Mouse (Mus musculus) layer of hippocampus, adult 2 months (tissue): Measurements from ENCODE around the gene Gm867. TPM values are rescaled to one million over a fixed set of nuclear protein-coding genes. Genes with fewer than 3 reads are reported as not detected.

Experiments used
- DNase-seq, 2 experiments: peaks; one replicate each; pipeline ENCODE4 v3.0.0; 2022; ENCODE audit warnings: low spot score in 2 of 2
- H3K27ac ChIP-seq: fragments of 200-600 bp; 2 replicates; pipeline ENCODE4 v1.8.1; 2022
- H3K4me3 ChIP-seq: fragments of 200-600 bp; 2 replicates; pipeline ENCODE4 v1.8.1; 2022; ENCODE audit warnings: mild to moderate bottlenecking
- CTCF ChIP-seq: fragments of 200-600 bp; conservative IDR thresholded peaks from 2 replicates; pipeline ENCODE4 v1.8.1; 2022; ENCODE audit warnings: antibody characterized with exemption, mild to moderate bottlenecking, moderate library complexity
- long read RNA-seq, 2 experiments: library from polyadenylated mRNA; stranded (forward); transcript quantifications; one replicate each; pipeline ENCODE4 v2.0.0; 2021; ENCODE audit warnings: borderline mapping rate in 2 of 2
- total RNA-seq, 2 experiments: library from RNA; stranded (reverse); gene quantifications; 2 replicates each; pipeline ENCODE4 v1.2.3; 2021

Gene Gm867
- total RNA-seq: under 1 TPM in 1 of 2 experiments, not detected in 1; 0.56 TPM
- long read RNA-seq, experiment 1: 0 reads
- long read RNA-seq, experiment 2: 0 reads

GRCm38 (mm10) chr10:75940520-75940919 lies at the start of gene Gm867:
Gene Gm867 (minus strand): TSS chr10:75940672.
- Histone ChIP-seq H3K27ac (no peak within 1 kb of the TSS), H3K4me3 (no peak within 1 kb of the TSS)
- no peak for DNase-seq
- no peak for TF ChIP-seq CTCF

DNA sequence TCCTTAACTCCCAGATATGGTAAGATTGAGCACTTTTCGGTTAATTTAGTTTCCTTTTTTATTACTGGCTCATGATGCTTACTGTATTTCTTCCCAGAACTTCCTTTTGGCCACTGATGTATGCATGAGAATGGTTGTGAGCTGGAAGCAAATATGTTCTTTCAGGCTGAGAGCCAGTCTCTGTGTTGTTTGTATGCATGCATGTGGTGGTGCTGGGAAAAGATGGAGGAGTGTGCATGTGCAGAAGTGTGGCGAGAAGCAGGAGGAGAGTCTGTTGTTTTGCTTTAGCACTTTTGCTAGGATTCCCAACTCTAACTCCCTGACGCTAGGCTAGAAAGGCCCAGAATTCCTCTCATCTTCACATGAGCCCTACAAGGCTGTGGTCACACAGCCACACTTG lies 39.0 kb upstream of the Gm867 start:
- Histone ChIP-seq H3K4me3 (no peak overlapping the region), H3K27ac (no peak overlapping the region)
- TF ChIP-seq CTCF: no peak
- DNase-seq: peak in 1 of 2 experiments; percentile 61

GRCm38 (mm10) chr10:75978835-75979157 lies 38.3 kb upstream of the Gm867 start:
- Histone ChIP-seq H3K27ac (no peak overlapping the region), H3K4me3 (no peak overlapping the region)
- no peak for TF ChIP-seq CTCF
- no peak for DNase-seq

- H3K4me3 ChIP-seq: no peak overlapping the region
These were observed 37.8 kb upstream of the Gm867 start for GRCm38 (mm10) chr10:75978119-75978834.

GRCm38 (mm10) chr10:75975216-75975615 lies 34.7 kb upstream of the Gm867 start:
- Histone ChIP-seq H3K27ac (no peak overlapping the region), H3K4me3 (no peak overlapping the region)
- DNase-seq: no peak
- TF ChIP-seq CTCF: peak; percentile 77

More at GRCm38 (mm10) chr10:75978119-75978834, 37.8 kb upstream of the Gm867 start:
- DNase-seq: no peak
- H3K27ac ChIP-seq: no peak overlapping the region
- no peak for TF ChIP-seq CTCF

GRCm38 (mm10) chr10:75973846-75974245 lies 33.4 kb upstream of the Gm867 start:
- Histone ChIP-seq H3K4me3 (no peak overlapping the region), H3K27ac (no peak overlapping the region)
- TF ChIP-seq CTCF: no peak
- DNase-seq: no peak

DNA sequence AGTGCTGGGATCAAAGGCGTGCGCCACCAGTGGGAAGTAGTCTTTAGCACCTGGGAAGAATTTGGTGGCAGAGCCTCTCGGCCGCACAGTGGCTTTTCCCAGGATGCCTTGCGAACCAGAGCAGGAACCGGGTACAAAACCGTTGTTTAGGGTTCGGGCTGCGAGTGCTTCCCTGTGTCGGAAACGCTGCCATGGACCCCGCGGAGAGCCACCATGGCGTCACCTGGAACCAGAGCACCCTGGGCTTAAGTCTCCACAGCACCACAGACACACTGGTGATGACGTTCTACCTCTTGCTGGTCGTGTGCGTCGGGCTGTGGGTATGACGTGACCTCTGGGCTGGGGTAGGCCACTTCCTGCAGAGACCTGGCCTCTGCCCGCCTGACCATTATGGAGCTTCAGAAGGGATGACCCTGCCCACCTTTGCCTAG lies 13.9 kb upstream of the Gm867 start, which contains the start of gene Gm5134:
TSS of gene Gm5134 (plus strand) at position 134 of the 431 bp plus-strand sequence.
- no peak within 1 kb of the TSS for H3K27ac ChIP-seq
- DNase-seq: no peak
- no peak within 1 kb of the TSS for H3K4me3 ChIP-seq
- no peak for TF ChIP-seq CTCF

DNA sequence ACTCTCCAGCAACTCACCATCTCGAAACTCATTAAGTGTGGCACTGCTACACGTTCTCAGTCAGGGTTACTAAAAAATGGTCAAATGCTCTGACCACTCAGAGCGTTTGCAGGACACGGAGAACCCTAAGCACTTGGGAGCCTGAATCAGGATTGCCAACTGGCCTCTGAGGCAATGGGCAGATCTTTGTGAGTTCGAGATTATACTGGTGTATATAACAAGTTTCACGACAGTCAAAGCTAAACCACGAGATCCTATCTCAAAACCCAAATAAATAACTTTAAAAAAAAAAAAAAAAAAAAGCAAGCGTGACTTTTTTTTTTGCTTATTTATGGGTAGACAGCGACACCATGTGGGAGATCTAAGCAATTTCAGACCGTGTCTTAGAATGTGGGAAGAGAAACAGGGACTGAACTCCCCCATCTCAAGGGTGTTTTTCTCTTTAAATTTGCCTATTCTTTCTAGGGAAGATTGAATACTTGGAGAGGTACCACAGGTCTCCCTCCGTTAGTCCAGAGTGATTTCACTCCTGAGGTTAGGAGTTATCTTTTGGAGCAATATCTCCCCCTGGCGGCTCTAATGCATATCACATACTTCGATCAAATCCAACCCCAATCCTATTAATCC lies 11.1 kb upstream of the Gm867 start:
- TF ChIP-seq CTCF: peak; percentile 84
- peak in 1 of 2 experiments; percentile 52 for DNase-seq
- Histone ChIP-seq H3K4me3 (peak overlapping the region; percentile 52), H3K27ac (no peak overlapping the region)

DNA sequence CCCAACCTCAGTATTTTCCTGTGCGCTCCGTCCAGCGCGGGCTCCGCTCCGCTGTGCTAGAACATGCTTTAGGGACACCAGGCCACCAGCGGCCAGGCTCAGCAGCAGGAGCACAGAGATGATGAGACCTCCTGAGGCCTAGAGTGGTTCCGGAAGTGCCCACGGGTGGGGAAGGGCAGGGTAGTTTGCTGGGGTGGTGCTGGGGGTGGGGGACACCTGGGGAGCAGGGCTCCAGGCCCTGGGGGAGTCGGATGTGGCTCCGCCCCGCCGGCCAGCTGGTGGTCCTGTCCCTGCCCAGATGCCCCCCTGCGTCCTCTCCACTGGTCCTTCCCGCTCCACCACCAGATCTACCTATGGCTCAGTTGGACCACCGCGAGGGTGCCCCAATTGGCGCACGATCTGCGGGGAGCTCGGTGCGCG lies 10.3 kb upstream of the Gm867 start:
- H3K4me3 ChIP-seq: peak overlapping the region; percentile 52

DNA sequence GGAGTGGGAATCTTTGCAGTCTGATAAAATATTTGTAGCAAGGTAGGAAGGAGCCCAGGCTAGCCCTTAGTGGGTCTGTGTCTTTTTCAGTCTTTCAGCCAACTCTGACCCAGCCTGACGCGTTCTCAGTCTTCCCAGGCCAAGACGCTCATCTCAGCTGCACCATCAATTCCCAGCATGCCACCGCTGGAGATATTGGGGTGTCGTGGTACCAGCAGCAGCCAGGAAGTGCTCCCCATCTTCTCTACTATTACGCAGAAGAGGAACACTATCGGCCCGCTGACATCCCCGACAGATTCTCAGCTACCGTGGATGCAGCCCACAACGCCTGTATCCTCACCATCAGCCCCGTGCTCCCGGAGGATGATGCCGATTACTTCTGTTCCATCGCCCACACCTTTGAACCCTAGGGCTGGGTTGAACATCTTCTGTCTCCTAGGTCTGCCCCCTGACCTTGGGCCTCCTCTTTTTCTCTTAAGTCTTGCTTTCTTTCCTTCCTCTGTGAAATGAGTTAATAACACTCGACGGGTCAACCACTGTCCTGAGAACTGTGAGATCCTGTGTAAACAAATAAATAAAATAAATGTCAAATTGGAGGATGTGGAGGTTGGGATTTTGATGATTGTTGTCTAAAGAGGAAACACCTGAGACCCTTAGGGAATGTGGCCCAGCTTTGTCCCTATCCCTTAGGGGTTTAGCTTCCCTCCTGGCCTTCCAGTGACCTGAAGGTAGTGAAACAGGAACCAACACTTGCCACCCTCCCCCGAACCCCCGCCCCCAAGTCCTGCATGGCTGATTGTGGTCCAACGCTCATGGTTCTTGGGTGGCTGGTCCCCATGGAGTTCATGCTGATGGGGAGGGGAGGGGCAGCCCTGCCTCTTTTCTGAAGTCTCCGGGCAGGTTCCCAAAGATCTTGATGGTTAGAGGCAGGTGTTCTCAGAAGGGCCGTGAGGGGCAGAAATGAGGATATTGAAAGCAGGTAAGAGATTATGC lies 8.9 kb upstream of the Gm867 start:
- no peak overlapping the region for H3K4me3 ChIP-seq
- no peak for TF ChIP-seq CTCF
- peak in 1 of 2 experiments; percentile 2 for DNase-seq
- H3K27ac ChIP-seq: no peak overlapping the region

More for the DNA sequence above, 10.3 kb upstream of the Gm867 start:
- no peak for DNase-seq
- no peak overlapping the region; the same call in 1 of the 2 replicates for H3K27ac ChIP-seq
- TF ChIP-seq CTCF: no peak

DNA sequence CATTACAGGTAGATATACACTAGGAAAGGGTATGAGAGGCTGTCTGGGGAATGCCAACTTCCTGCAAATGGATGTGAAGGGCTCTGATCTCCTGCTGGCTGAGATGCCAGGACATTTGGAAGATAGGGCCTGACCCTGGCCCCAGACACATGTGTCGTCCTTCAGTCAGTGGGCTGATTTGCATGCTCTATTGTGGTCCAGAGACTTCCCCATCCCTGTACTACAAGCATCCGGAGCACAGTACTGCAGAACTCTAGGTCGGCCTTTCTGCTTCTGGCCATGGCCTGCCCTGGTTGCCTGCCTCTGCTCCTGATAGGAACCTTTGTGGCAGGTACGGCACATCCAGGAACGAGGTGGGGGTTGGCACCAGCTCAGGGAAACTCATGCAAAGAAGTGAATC lies 7.6 kb upstream of the Gm867 start:
- H3K27ac ChIP-seq: no peak overlapping the region
- H3K4me3 ChIP-seq: no peak overlapping the region
- no peak for TF ChIP-seq CTCF
- DNase-seq: no peak

DNA sequence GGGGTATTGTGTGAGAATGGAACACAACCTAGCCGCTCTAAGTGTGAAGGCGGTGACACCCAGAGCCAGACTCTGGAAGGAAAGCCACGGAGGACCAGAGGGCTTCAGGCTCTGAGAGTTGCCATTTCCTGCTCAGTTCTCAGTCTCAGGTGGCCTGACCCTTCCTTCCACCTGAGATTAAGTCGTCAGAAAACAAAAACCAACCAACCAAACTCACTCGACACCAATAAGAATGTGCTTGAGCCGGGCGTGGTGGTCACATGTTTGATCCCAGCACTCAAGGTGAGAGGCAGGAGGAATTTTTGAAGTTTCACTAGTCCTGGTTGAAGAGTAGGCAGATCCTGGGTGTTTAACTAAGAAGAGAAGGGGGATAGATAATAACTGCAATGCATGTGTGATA lies 5.4 kb upstream of the Gm867 start:
- H3K27ac ChIP-seq: no peak overlapping the region
- DNase-seq: no peak
- no peak overlapping the region for H3K4me3 ChIP-seq
- TF ChIP-seq CTCF: no peak

DNA sequence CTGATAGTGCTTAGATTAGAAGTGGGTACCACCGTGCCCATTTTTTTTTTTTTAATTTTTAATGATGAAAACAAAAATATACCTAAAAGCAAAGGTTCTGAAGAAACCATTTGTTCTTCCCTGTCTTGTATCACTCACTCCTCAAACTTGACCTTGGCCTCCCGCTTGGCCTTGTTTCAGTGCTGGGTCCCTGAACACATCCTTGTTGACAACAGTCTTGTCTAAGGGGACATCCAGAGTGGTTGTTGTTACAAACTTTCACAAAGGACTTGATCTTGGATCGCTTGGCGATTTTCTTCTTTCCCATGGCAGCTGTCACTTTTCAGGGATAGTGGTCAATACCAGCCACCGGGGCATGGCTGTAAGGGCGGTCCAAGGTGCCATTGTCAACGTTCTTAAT lies 4.7 kb upstream of the Gm867 start:
- DNase-seq: no peak
- Histone ChIP-seq H3K27ac (no peak overlapping the region), H3K4me3 (no peak overlapping the region)
- no peak for TF ChIP-seq CTCF
